Mouse (Mus musculus) forebrain, embryonic 10.5 days (tissue): ENCODE measurements around the gene Trim25. TPM values are rescaled to one million over a fixed set of nuclear protein-coding genes. Genes with fewer than 3 reads are reported as not detected.

Experiments
- DNase-seq: peaks from one replicate; pipeline ENCODE4 v3.0.0-alpha.2; 2017; ENCODE audit warnings: low spot score; ENCODE audit errors: extremely low spot score
- H3K27ac ChIP-seq: fragments of 300-500 bp; sonication (generic); 2 replicates; pipeline ENCODE4 v1.5.1; 2016; ENCODE audit warnings: mild to moderate bottlenecking
- H3K27me3 ChIP-seq: fragments of 300-500 bp; sonication (generic); 2 replicates; pipeline ENCODE4 v1.6.1; 2016; ENCODE audit warnings: mild to moderate bottlenecking; ENCODE audit not compliant: poor library complexity, severe bottlenecking
- H3K36me3 ChIP-seq: fragments of 300-500 bp; sonication (generic); replicated peaks from 2 replicates; pipeline ENCODE4 v1.6.1; 2016; ENCODE audit warnings: mild to moderate bottlenecking, moderate library complexity
- H3K4me1 ChIP-seq: fragments of 300-500 bp; sonication (generic); 2 replicates; pipeline ENCODE4 v1.6.1; 2016
- H3K4me3 ChIP-seq: fragments of 300-500 bp; sonication (generic); 2 replicates; pipeline ENCODE4 v1.5.1; 2016; ENCODE audit warnings: mild to moderate bottlenecking, moderate library complexity
- H3K9me3 ChIP-seq: fragments of 300-500 bp; sonication (generic); 2 replicates; pipeline ENCODE4 v1.6.1; 2016; ENCODE audit warnings: mild to moderate bottlenecking, moderate library complexity
- WGBS: fragments of 180-500 bp; shearing (Covaris S2); methylation state at CpG from one replicate; pipeline ENCODE4 v1.1.7; 2016; 5-methylcytosine and 5-hydroxymethylcytosine counted together
- polyA plus RNA-seq: library from polyadenylated mRNA; unstranded; fragments of >200 nt; fragmentation: Nextera tagmentation; extraction: Ambion mirVana; gene quantifications from 2 replicates; pipeline ENCODE4 v1.2.1, GENCODE M21; 2016

The Trim25 gene
- polyA plus RNA-seq, 1 experiment from 2014 or later = 2.5 TPM

DNA sequence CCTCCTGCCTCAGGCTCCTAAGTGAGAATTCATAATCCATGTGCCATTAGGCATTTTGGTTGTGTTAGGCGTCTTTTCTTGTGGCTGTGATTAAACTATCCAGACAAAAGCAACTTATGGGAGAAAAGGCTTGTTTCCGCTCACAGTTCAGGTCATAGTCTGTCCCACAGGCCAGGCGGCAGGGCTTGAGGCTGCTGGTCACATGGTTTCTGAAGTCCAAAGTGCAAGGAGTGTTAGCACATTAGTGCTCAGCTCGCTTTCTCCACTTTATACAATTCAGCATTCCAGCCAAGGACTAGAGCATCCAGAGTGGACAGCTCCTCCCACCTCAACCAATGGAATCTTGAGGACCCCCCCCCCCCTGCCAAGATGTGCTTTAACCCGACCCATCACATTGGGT lies 13.1 kb downstream of the Trim25 start:
- Histone ChIP-seq H3K27me3 (no peaks in the 10 kb centered on the region), H3K27ac (no peak overlapping the region), H3K4me1 (0 out of 2 replicates have a peak, but pooled peaks cover 6% of the 10 kb centered on the region), H3K36me3 (0 out of 2 replicates have a peak, but pooled peaks cover 2% of the 10 kb centered on the region), H3K4me3 (no peak overlapping the region), H3K9me3 (no peaks in the 10 kb centered on the region)
- WGBS = 86% methylated on average over 5 of the region's 5 CpGs
- no peak for DNase-seq

GRCm38 (mm10) chr11:89017514-89018182 lies 18.5 kb downstream of the Trim25 start:
- no peak overlapping the region for H3K4me3 ChIP-seq
- DNase-seq = no peak
- no peak overlapping the region for H3K27ac ChIP-seq
- no peaks in the 10 kb centered on the region for H3K9me3 ChIP-seq
- H3K27me3 ChIP-seq = no peaks in the 10 kb centered on the region
- H3K36me3 ChIP-seq = 0 out of 2 replicates have a peak, but pooled peaks cover 2% of the 10 kb centered on the region
- WGBS = 92% methylated on average over 9 of the region's 9 CpGs
- H3K4me1 ChIP-seq = no peaks in the 10 kb centered on the region

GRCm38 (mm10) chr11:89020681-89021305 lies 21.6 kb downstream of the Trim25 start:
- 72% methylated on average over 9 of the region's 9 CpGs for WGBS
- DNase-seq = no peak
- Histone ChIP-seq H3K4me3 (no peak overlapping the region), H3K27me3 (no peaks in the 10 kb centered on the region), H3K9me3 (no peaks in the 10 kb centered on the region), H3K27ac (no peak overlapping the region), H3K36me3 (0 out of 2 replicates have a peak, but pooled peaks cover 2% of the 10 kb centered on the region), H3K4me1 (no peaks in the 10 kb centered on the region)

DNA sequence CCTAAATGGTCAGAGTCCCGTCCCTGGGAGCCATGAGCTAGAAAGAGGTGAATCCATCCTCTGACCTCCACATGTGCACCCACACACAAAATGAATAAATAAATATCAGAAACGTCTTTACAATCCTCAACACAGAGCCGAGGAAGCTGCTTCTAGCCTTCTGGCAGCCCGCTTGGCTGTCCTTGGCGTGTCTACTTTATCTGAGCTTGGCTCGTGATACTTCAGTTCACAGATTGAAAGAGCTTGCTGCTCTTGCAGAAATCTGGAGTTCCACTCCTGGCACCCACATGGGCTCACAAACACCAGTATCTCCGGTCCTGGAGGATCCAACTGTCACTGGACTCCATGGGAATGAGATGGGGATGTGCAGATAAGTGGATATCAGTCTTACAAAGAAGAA lies 22.5 kb downstream of the Trim25 start:
- no peak overlapping the region for H3K27ac ChIP-seq
- WGBS = 92% methylated on average over 7 of the region's 7 CpGs
- H3K36me3 ChIP-seq = no peaks in the 10 kb centered on the region
- H3K9me3 ChIP-seq = no peaks in the 10 kb centered on the region
- H3K27me3 ChIP-seq = no peaks in the 10 kb centered on the region
- DNase-seq = no peak
- no peak overlapping the region for H3K4me3 ChIP-seq
- H3K4me1 ChIP-seq = no peaks in the 10 kb centered on the region

DNA sequence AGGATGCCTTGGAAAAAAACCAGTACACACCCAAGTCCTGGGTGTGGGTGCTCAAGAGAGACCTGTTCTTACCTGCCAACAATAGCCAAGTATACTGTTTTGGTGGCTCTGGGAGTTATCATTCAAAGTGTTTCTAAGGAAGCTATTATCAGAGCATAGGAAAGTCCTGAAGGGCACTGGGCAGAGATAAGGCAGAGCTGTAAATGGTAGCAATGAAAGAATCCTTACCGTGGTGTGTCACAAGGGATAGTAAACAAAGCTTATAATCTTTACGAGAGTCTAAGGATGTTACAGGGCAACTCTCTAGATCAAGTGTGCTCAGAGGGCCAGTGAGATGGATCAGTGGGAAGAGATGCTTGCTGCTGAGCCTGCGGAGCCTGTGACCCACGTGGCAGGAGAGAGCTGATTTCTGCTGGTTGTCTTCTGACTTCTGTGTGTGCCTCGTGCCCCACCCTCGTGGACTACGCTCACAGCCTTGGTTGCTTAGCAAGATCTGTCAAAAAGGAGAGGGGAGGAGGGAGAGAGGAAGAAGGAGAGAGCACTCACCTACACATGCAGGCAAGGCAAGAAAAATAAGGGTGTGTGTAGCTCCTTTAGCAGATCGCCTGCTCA lies 23.1 kb downstream of the Trim25 start:
- Histone ChIP-seq H3K4me1 (no peaks in the 10 kb centered on the region), H3K4me3 (no peak overlapping the region), H3K27ac (no peak overlapping the region), H3K9me3 (no peaks in the 10 kb centered on the region), H3K27me3 (no peaks in the 10 kb centered on the region), H3K36me3 (no peaks in the 10 kb centered on the region)
- 78% methylated on average over 8 of the region's 8 CpGs for WGBS
- DNase-seq = no peak

GRCm38 (mm10) chr11:89023477-89023876 lies 24.3 kb downstream of the Trim25 start:
- Histone ChIP-seq H3K9me3 (no peaks in the 10 kb centered on the region), H3K27me3 (no peaks in the 10 kb centered on the region), H3K36me3 (no peaks in the 10 kb centered on the region), H3K4me3 (no peak overlapping the region), H3K27ac (no peak overlapping the region), H3K4me1 (no peaks in the 10 kb centered on the region)
- WGBS = 80% methylated on average over 10 of the region's 10 CpGs
- DNase-seq = no peak

GRCm38 (mm10) chr11:89024181-89024881 lies 25.2 kb downstream of the Trim25 start:
- WGBS = 86% methylated on average over 11 of the region's 11 CpGs
- Histone ChIP-seq H3K27me3 (no peaks in the 10 kb centered on the region), H3K9me3 (no peaks in the 10 kb centered on the region), H3K27ac (no peak overlapping the region), H3K36me3 (no peaks in the 10 kb centered on the region), H3K4me1 (0 out of 2 replicates have a peak, but pooled peaks cover 4% of the 10 kb centered on the region), H3K4me3 (no peak overlapping the region)
- DNase-seq = no peak

- no peak for DNase-seq
- Histone ChIP-seq H3K36me3 (no peaks in the 10 kb centered on the region), H3K27me3 (no peaks in the 10 kb centered on the region), H3K4me3 (no peak overlapping the region), H3K27ac (no peak overlapping the region), H3K9me3 (no peaks in the 10 kb centered on the region), H3K4me1 (peaks cover 9% of the 10 kb centered on the region; the same call in 1 of the 2 replicates)
- WGBS = 85% methylated on average over 3 of the region's 3 CpGs
These were observed 26.4 kb downstream of the Trim25 start for GRCm38 (mm10) chr11:89025603-89026002.

DNA sequence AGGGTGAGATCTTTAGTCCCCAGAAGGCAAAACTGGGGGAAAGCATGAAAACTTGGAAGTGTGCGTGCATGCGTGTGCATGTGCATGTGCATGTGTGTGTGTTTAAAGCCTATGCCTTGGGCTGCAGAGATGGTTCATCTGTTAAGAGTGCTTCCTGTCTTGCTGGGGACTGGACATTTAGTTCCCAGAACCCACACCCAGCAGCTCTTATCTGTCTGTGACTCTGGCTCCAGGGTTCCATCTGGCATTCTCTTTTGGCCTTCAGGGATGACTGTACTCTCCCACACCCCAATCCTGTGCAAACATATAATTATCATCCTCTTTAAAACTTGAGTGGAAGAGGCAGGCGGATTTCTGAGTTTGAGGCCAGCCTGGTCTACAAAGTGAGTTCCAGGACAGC lies 26.9 kb downstream of the Trim25 start:
- Histone ChIP-seq H3K27me3 (no peaks in the 10 kb centered on the region), H3K9me3 (no peaks in the 10 kb centered on the region), H3K27ac (no peak overlapping the region), H3K4me1 (peaks cover 10% of the 10 kb centered on the region; the same call in 1 of the 2 replicates), H3K4me3 (no peak overlapping the region), H3K36me3 (no peaks in the 10 kb centered on the region)
- DNase-seq = no peak
- 94% methylated on average over 3 of the region's 3 CpGs for WGBS

DNA sequence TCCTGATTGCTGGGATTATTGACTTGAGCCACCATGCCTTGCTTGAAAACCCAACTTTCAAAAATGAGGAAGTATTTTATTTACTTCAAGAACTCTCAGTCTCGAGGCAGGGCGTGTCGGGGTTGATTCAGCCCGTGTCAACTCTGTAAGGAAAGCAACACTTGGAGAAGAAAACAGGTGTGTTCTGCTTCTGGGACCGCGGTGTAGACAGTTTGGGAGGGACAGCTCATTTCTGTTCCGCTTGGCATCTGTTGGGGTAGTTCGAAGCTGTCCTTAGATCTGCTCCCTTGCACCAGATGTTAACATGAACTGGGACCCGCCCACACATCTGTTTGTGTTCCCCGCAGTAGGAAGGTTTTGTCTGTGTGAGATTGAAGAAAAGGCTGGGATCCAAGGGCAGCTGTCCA lies 28.8 kb downstream of the Trim25 start:
- Histone ChIP-seq H3K4me1 (peaks cover 10% of the 10 kb centered on the region; the same call in 1 of the 2 replicates), H3K27me3 (no peaks in the 10 kb centered on the region), H3K9me3 (no peaks in the 10 kb centered on the region), H3K27ac (no peak overlapping the region), H3K4me3 (no peak overlapping the region), H3K36me3 (no peaks in the 10 kb centered on the region)
- WGBS = 86% methylated on average over 10 of the region's 10 CpGs
- no peak for DNase-seq

GRCm38 (mm10) chr11:89028871-89029405 lies 29.8 kb downstream of the Trim25 start:
- Histone ChIP-seq H3K27ac (no peak overlapping the region), H3K4me3 (no peak overlapping the region), H3K9me3 (no peaks in the 10 kb centered on the region), H3K36me3 (no peaks in the 10 kb centered on the region), H3K4me1 (peaks cover 10% of the 10 kb centered on the region; the same call in 1 of the 2 replicates), H3K27me3 (no peaks in the 10 kb centered on the region)
- WGBS = 64% methylated on average over 10 of the region's 10 CpGs
- DNase-seq = no peak

DNA sequence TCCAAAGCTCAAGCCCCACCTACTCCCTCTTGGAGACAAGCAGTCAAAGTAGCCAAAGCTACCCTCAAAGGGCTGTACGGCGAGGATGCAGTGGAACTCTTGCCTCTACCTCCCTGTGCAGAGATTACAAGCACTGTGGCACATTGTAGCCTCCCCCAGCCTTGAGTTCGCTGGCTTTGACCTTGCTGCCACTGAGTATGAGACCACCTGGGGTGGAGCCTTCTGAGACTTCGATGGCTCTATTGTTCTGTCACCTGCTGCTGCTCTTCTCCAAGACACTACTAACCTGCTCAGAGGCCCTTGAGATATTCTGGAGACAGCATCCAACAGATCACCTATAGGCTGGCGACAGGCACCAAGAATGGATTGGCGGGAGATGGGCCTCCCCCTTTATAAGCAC lies 31.4 kb downstream of the Trim25 start:
- peaks cover 10% of the 10 kb centered on the region; the same call in 1 of the 2 replicates for H3K4me1 ChIP-seq
- H3K9me3 ChIP-seq = no peaks in the 10 kb centered on the region
- no peak overlapping the region for H3K27ac ChIP-seq
- H3K36me3 ChIP-seq = no peaks in the 10 kb centered on the region
- H3K27me3 ChIP-seq = no peaks in the 10 kb centered on the region
- DNase-seq = no peak
- 76% methylated on average over 6 of the region's 6 CpGs for WGBS
- no peak overlapping the region for H3K4me3 ChIP-seq
